Mouse (Mus musculus) MEL-GATA-1-ER (cell line): Measurements from ENCODE around the gene Pitpnm1.
"Not testable (repeated sequence)": the region's sequence is repeated elsewhere in the genome, so short reads cannot be mapped to it uniquely, and the experiment has no call there.

Source experiments
- DNase-seq: peaks from one replicate; pipeline ENCODE4 v3.0.0-alpha.2; 2012; ENCODE audit warnings: low read depth; ENCODE audit errors: extremely low read depth

Pitpnm1 gene

DNA sequence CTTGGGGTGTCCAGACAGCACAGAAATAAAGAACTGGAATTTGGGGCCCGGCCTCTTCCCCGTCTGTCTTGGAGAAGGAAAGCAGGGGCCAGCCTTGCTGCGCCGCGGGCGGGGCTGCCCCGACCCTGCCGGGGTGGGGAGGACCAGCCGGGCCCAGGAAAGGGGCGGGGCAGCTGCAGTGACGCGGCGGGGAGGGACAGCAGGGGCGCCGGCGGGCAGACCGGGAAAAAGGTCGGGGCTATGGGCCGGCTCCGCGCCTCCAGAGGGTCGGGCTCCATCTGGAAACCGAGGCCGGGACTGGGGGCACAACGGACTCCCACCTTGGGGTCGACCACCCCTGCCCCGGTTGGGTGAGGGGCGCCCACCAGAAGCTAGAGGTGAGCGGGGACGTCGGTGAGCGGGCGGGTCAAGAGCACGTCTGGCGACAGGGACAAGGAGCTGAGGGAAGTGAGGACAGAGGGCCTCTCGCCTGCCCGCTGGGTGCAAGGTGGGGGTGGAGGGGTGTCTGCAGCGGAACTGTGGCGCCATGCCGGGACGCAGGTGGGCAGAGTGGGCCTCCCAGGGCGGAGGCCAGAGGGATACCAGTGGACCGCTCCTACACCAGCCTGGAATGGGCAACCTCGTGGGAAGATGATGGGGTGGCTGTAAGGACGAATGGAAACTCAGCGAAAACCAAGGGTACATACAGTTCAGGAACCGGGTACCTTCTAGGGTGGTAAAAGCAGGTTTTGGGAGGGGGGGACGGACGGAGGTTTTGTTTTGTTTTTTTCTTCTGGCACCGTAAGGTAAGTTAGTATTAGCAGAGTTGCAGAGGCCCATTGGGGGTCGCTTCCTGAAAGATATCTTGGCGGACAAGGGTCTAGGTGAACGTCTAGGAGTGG lies at the start of gene Pitpnm1:
Gene Pitpnm1, plus strand, starts transcription at position 162 of the 881 bp plus-strand sequence.
- DNase-seq: no peak

DNA sequence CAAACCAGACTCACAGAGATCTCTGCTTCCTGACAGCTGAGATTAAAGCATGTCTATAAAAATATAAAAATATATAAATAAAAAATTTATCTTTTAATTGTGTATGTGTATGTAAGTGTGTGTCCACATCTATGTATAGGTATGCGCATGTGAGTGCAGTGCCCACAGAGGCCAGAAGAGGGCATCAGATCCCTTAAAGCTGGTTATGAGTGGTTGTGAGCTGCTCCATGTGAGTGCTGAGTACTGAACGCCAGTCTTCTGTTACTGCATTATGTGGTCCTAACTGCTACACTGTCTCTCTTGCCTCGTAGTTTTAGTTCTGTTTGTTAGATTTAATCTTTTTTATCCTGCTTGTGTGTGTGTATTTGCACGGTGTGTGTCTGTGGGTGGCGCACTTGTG lies 48.8 kb upstream of the Pitpnm1 start:
- no peak for DNase-seq

DNA sequence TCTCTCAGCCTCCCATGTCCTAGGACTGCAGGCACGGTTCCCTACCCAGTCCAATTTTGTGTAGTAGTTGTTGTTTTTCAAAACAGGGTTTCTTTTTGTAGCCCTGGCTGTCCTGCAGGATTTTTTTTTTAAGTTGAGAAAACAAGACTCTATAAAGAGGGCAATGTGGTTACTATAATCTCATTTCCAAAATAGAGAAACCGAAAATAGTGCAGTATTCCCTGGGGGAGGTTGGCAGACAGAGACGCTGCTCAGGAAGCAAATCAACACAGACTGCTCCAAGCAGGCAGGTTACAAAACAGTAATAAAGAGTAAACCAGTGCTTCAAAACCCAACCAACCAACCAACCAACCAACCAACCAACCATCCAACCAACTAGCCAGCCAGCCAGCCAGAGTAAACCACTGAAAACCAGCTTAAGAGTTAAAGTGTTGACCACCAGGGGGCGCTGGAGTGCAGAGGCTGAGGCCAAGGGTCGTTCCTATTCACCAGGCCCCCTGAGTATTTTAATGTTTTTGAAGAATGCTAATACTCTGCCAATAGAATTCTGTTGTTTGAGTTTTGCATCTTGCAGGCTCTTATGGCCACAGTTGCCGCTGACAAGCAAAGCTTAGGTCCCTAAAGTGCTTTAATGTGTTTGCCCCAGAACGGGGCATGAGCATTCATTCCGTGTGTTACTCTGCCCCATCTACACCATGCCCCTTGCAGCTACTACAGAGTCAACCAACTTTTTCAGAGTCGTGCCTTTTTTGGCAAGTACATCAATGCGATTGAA lies 47.9 kb upstream of the Pitpnm1 start:
- DNase-seq: no peak

DNA sequence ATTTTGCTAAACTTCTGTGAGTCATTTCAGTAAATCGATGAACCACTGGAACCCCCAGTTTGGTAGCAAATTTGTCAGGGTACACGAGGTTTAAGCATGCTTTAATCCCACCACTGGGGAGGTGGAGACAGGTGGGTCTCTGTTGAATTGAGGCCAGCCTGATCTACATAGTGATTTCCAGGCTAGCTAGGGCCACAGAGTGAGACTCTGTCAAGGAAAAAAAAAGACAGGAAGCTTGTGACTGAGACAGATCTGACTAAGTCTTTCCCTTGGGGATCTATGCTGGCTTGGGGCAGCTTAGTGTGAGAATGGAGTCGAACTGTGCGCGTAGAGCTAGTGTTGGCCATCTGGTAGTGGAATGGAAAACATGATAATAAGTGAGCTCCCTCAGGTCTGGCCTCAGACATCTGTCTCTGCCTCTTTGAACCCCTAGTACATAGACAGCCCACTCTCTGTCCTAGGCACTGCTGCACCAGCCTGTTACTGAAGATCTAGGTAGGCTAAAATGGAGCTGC lies 47.2 kb upstream of the Pitpnm1 start:
- no peak for DNase-seq

DNA sequence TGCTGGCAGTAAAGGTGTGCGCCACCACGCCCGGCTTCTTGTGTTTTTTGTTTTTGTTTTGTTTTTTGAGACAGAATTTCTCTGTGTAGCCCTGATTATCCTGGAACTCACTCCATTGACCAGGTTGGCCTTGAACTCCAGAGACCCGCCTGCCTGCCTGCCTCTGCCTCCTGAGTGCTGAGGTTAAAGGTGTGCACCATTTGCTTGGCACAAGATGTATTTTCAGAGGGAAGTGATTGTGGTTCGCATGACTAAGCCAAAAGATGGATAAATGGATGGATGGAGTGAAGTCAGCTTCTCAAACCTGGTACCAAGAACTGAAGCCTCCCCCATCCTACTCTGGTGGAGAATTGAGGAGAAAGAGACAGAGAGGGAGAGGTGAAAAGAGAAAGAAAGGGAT lies 45.2 kb upstream of the Pitpnm1 start:
- no peak for DNase-seq

DNA sequence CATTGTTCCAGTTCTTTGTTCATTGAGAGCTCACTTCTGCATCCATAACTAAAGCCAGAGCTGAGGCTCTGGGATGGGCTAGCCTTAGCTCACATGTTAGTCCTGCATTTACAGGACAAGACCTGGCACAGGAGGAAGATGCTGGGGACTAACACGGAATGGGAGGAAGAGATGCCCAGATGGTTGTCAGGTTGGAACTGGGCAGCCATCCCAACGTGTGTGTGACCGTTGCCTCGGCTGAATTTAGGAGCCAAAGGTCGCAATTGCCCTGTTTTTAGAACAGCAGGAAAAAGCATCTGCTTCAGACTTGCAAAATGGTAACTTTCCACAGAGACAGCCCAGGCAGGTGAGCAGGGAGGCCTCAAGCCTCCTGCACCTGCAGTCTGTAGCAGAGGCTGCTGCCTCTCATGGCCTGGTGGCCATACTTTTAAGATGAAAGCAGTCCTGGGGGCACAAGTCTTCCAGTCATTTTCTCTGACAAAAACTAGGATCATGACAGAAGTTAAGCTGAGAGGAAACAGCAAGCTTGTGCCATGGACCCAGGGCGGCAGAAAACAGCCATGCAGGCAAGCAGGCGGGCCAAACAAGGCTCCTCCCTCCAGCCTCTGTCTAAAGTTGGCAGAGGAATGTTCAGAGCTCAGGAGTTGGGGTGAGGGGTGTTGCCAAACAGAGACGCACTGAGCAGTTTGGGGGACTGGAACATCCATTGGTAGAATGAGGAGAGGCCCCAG lies 44.4 kb upstream of the Pitpnm1 start:
- no peak for DNase-seq

DNA sequence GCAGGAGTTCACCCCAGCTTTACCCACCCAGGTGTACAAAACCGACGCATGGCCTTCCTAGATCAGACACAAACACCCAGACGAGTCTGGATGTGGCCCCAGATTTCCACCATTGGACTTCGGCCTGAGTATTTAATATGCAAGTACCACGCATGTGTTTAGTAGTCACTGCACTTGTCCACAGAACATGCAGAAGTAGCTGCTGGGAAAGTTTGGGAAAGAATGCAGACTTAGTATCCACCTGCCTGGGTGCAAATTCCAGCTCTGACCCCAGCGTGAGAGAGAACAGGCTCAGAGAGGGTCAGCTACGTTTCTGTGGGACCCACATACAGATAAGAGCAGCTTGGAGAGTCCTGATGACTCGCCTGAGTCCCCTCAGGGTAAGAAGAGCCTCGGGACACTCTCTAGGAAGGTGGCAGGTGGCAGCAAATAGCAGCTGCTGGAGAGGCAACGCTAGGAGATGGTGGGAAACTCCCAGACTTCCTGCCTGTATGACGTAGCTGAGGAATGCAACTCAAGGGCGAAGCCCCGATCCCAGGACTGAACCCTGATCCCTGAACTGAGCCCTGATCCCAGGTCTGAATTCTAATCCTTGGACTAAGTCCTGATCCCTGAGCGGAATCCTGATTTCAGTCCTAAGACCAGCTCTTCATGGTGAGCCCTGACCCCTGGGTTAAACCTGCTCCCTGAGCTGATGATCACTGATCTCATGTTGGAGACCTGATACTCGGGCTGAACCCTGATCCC lies 43.7 kb upstream of the Pitpnm1 start:
- no peak for DNase-seq

DNA sequence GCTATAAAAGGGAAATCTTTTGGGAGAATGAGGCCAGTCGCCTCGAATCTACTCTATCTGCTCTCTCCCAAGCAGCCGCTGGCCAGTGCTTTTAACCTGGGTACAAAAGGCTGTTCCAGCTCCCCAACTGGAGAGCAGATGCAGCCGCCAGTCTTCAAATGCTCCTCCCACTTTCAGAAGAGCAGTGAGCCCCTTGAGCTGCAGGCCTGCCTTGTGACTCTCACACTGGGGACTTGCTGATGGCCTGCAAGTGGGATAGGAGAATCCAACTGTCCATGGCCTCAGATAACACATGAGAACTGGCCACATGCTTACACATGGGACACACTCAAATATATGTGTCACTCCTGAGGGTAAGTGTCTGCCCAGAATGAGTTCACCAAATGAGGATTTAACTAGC lies 43.1 kb upstream of the Pitpnm1 start:
- DNase-seq: no peak

DNA sequence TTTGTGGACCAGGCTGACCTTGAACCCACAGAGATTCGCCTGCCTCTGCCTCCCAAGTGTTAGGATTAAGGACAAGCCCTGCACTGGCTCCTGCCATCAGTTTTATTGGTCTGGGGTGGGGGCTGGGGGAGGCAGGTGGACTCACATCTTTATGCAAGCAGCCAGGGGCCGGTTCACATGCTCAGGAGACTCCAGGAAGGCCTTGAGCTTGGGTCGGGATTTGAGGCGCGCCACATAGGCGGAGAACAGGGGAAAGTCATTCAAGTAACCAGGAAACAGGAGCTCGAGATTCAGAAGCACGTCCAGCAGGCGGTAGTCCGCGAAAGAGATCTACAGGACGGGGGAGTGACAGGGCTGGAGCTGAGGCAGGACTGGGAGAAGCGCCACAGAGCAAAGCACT lies 42.4 kb upstream of the Pitpnm1 start:
- DNase-seq: no peak

DNA sequence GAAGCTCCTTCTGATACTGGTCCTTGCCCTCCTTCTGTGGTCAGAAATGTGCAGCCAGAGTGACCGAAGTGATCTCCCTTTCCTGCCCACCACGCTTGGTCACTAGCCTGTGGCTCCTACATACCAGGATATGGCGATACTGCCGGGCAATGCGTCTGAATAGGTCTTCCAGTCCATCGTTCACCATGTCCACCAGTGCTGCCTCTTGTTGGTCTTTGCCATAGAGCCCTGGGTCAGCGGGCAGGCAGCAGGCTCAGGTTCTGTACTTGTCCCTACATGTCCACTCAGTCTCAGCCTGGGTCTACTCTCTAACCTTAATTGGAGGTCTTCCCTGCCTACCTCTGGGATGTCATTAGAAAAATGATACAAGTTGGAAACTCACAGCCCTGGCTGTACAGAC lies 41.8 kb upstream of the Pitpnm1 start:
- DNase-seq: no peak

DNA sequence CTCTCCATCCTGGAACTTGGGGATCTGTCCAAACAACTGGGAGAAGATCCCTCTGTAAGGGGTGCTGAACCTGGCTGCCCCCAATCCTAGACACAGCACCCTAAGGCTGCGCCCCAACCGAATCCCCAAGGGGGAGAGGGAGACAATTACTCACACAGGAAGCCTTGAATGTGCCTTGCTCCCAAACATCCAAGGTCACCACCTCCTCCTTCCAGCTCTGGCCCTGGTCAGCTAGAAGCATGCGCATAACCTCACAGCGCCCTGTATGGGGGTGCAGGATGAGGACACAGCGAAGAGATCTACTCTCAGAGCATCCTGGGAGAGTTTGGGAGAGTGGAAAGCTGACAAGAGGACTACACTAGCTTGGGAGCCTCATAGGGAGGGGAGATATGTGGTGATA lies 41.2 kb upstream of the Pitpnm1 start:
- DNase-seq: no peak

DNA sequence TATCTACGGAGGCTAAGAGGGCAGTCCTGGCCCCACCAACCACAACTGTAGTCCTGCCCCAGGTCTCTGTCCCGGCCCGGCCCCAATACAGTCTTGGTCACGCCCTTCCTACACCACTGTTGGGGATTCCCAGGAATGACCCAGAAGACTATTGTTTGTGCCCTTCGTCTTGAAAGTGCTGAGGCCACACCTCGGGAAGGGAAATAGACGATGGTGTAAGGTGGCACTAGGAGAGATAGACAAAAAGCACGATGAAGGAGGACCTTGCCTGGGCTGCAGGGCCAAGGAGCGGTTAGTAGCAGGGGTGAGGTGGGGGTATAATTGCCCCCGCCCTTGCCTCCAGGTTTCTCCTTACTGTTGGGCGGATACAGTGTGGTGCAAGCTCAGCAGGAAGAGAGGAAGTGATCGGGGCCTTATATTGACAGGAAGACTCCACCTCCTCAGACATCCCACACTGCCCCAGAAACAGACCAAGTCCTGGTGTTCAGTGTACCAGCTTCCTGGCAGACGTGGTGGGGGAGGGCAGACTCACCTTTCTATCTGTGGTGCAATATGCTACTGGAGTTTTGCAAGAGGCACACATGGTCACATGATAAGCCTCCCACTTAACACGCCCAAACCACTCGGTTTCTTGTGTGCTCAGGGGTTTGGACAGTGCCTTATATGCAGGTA lies 40.6 kb upstream of the Pitpnm1 start, which contains the start of gene Gstp3:
Gene Gstp3, minus strand, starts transcription at position 501 of the 672 bp plus-strand sequence.
- no peak for DNase-seq

DNA sequence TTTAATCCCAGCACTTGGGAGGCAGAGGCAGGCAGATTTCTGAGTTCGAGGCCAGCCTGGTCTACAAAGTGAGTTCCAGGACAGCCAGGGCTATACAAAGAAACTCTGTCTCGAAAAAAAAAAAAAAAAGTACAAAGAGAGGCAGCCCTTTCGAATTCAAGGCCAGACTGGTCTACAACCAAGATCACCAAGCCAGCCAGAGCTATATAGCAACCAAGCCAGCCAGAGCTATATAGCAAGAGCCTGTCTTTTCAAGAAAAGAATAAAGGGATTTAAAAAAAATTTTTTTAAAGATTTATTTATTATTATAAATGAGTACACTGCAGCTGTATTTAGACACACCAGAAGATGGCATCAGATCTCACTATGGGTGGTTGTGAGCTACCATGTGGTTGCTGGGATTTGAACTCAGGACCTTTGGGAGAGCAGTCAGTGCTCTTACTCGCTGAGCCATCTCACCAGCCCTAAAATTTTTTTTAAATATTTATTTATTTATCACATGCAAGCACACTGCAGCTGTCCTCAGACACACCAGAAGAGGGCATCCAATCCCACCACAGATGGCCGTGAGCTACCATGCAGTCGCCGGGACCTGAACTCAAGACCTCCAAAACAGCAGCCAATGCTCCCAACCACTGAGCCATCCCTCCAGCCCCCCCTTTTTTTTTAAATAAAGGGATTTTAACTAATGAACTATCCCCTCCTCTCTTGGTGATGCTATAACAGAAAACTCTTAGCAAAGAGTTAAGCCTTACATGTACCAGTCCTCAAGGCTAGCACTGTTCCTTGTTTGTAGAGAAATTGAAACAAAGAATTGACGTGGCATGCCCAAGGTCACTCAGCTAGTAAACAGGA lies 39.5 kb upstream of the Pitpnm1 start:
- DNase-seq: not testable (repeated sequence)

DNA sequence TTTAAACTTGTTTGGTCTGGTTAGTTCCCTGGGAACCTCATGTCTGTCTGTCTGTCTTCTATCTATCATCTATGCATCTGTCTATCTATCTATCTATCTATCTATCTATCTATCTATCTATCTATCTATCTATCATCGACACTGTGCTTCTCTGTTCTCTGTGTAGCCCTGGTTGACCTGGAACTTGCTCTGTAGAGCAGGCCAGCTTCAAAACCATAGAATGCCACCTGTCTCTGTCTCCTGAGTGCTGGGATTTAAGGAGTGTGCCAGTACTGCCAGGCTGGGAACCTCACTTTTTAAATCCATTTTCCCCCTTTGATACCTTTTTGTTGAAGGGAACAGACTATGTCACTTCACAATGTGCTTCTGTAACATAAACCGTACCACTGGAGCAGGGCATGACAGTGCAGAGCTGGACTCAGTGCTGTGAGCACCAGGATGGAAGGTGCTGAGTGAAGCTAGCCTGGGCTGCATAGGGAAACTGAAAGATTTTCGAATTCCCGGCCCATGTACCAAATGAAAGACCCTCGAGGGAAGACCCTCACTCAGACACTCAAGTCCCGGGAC lies 38.8 kb upstream of the Pitpnm1 start:
- DNase-seq: no peak

DNA sequence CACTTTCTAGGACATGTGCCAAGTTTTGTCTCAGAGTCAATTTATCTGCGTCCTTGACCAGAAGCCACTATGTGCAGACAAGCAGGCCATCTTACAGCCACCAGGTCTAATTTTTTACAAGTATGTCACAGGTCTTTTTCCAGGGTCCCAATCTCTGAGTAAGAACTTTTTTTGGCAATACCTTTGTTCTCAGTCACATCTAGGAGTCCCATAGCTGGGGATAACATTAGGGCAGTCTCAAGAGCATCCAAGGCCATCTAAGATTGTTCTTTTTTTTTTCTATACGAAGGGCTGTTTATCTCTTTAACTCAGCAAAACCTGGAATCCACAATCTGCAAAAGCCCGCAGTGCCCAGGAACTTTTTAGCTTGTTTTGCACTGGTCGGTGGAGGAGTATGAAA lies 36.4 kb upstream of the Pitpnm1 start:
- DNase-seq: not testable (repeated sequence)

DNA sequence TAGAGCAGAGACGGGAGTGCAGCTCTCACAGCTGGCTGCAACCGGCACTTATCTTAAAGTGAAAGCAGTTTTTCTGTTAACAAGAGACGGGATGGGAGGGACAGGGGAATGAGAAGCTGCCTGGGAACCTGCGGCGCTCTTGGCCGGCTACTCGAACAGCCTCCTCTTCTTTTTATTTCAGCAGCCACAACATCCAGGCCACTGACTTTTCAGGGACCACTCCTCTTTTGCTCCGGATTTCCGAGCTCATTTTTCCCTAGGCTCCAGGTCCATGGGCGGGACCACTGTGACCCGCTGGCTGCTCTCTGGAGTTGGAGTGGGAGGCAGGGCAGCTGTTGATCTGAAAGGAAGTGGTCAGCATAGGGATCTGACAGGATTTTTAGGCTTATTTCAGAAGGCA lies 35.3 kb upstream of the Pitpnm1 start:
- not testable (repeated sequence) for DNase-seq

DNA sequence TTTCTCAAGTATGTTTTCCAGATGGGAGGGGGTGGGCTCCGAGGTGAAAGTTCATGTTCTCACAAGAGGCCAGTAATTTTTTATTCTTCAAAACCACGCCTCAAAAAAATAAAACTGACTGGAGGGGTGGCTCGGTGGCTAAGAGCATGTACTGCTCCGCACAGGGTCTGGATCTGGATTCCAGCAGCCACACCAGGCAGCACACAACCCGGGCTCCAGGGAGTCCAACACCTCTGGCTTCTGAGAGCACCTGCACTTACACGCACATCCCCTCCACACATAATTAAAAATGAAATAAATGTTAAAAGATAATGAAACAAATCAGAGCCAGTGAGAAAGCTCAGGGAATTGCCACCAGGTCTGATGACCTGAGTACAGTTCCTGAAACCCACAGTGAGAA lies 33.5 kb upstream of the Pitpnm1 start:
- DNase-seq: no peak

DNA sequence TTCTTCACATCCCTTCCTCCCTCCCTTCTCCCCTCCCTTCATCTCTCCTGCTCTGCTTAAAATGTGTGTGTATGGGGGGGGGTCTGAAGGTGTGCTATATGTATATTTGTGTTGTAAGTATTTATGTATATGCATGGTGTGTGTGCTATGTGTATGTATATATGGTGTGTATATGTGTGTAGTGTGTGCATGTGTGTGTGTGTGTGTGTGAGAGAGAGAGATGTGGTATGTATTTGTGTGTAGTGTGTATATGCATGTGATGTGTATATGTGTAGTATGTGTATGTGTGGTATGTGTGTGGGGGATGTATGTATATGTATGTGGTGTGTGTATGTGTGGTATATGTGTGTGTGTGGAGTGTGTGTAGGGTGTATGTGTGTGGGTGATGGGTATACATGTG lies 32.9 kb upstream of the Pitpnm1 start:
- no peak for DNase-seq

DNA sequence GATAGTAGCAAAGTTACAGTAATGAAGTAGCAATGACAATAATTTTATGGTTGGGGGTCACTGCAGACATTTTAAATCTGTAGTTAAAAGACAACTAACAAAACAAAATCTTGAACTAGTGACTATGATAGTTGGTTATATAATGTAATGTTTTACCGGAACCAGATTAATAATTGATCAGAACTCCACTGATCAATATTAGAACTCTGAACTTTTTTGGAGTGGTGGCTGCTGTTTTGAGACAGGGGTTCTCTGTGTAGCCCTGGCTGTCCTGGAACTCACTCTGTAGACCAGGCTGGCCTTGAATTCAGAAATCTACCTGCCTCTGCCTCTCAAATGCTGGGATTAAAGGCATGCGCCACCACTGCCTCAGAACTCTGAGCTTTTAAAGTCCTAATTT lies 31.6 kb upstream of the Pitpnm1 start:
- DNase-seq: not testable (repeated sequence)
